Mouse (Mus musculus): ENCODE data around the gene Phf24.
"Not testable (repeated sequence)": the region's sequence is repeated elsewhere in the genome, so short reads cannot be mapped to it uniquely, and the experiment has no call there.

The Phf24 gene

GRCm38 (mm10) chr4:42951206-42952195 is 35.0 kb downstream of the Phf24 start:
- DNase-seq: peak; percentile 53

GRCm38 (mm10) chr4:42952563-42952962 is 36.1 kb downstream of the Phf24 start:
- peak; percentile 49 for DNase-seq

- DNase-seq: peak; percentile 67
Measured at GRCm38 (mm10) chr4:42953435-42954094, 37.1 kb downstream of the Phf24 start.

- peak; percentile 87 for DNase-seq
Measured at GRCm38 (mm10) chr4:42954297-42954696, 37.8 kb downstream of the Phf24 start.

- DNase-seq: no peak
Measured at GRCm38 (mm10) chr4:42955200-42955599, 38.7 kb downstream of the Phf24 start.

- no peak for DNase-seq
Measured at GRCm38 (mm10) chr4:42956581-42956980, 40.1 kb downstream of the Phf24 start.

- DNase-seq: no peak
Measured at GRCm38 (mm10) chr4:42957306-42957705, 40.8 kb downstream of the Phf24 start.

GRCm38 (mm10) chr4:42957979-42958378 is 41.5 kb downstream of the Phf24 start:
- DNase-seq: no peak

GRCm38 (mm10) chr4:42958942-42959341 is 42.5 kb downstream of the Phf24 start:
- no peak for DNase-seq

- no peak for DNase-seq
Measured at GRCm38 (mm10) chr4:42959382-42959781, 42.9 kb downstream of the Phf24 start.

GRCm38 (mm10) chr4:42961592-42961991 is 45.1 kb downstream of the Phf24 start:
- peak; percentile 70 for DNase-seq

- DNase-seq: no peak
Measured at GRCm38 (mm10) chr4:42963480-42963879, 47.0 kb downstream of the Phf24 start.

- peak; percentile 65 for DNase-seq
Measured at GRCm38 (mm10) chr4:42965039-42965719, 48.7 kb downstream of the Phf24 start.

- no peak for DNase-seq
Measured at GRCm38 (mm10) chr4:42969304-42969703, 52.8 kb downstream of the Phf24 start, which contains the start of gene 1700022I11Rik. TSS of gene 1700022I11Rik (plus strand) at chr4:42969604.

- no peak for DNase-seq
Measured at GRCm38 (mm10) chr4:42972952-42973351, 56.5 kb downstream of the Phf24 start.

- no peak for DNase-seq
Measured at GRCm38 (mm10) chr4:42973868-42974267, 57.4 kb downstream of the Phf24 start.

- no peak for DNase-seq
Measured at GRCm38 (mm10) chr4:42978062-42978461, 61.6 kb downstream of the Phf24 start.

GRCm38 (mm10) chr4:42980467-42980866 is 64.0 kb downstream of the Phf24 start:
- not testable (repeated sequence) for DNase-seq

- no peak for DNase-seq
Measured at GRCm38 (mm10) chr4:42988296-42988695, 71.8 kb downstream of the Phf24 start.
